Mouse (Mus musculus) midbrain, postnatal 0 days (tissue): ENCODE data around the gene Card14. TPM values are rescaled to one million over a fixed set of nuclear protein-coding genes. Genes with fewer than 3 reads are reported as not detected.

Experiments
- ATAC-seq: fragments of 200-750 bp; cut with Nextera tagmentation; 2 replicates; pipeline ENCODE4 v1.8.0; 2017; ENCODE audit warnings: moderate number of reproducible peaks, mild to moderate bottlenecking, moderate TSS enrichment, moderate library complexity; ENCODE audit not compliant: low FRiP score
- DNase-seq: peaks from one replicate; pipeline ENCODE4 v3.0.0-alpha.2; 2015; ENCODE audit warnings: low spot score
- H3K27ac ChIP-seq: fragments of 300-500 bp; sonication (generic); 2 replicates; pipeline ENCODE4 v1.5.1; 2014; ENCODE audit warnings: low read depth, mild to moderate bottlenecking, low read length, mixed read lengths
- H3K27me3 ChIP-seq: fragments of 300-500 bp; sonication (generic); 2 replicates; pipeline ENCODE4 v1.6.1; 2014; ENCODE audit warnings: low read length, control low read depth, mixed read lengths; ENCODE audit not compliant: insufficient read depth
- H3K36me3 ChIP-seq: fragments of 300-500 bp; sonication (generic); 2 replicates; pipeline ENCODE4 v1.6.1; 2014; ENCODE audit warnings: low read length, control low read depth, mixed read lengths; ENCODE audit not compliant: insufficient read depth
- H3K4me1 ChIP-seq: fragments of 300-500 bp; sonication (generic); 2 replicates; pipeline ENCODE4 v1.6.1; 2014; ENCODE audit warnings: mild to moderate bottlenecking, control low read depth, antibody characterized with exemption, low read length, mixed read lengths; ENCODE audit not compliant: insufficient read depth
- H3K4me2 ChIP-seq: fragments of 300-500 bp; sonication (generic); 2 replicates; pipeline ENCODE4 v1.6.1; 2014; ENCODE audit warnings: low read depth, mild to moderate bottlenecking, low read length, mixed read lengths; ENCODE audit not compliant: poor library complexity, severe bottlenecking
- H3K4me3 ChIP-seq: fragments of 300-500 bp; sonication (generic); 2 replicates; pipeline ENCODE4 v1.5.1; 2014; ENCODE audit warnings: low read depth, mild to moderate bottlenecking, low read length, moderate library complexity
- H3K9ac ChIP-seq: fragments of 300-500 bp; sonication (generic); replicated peaks from 2 replicates; pipeline ENCODE4 v1.6.1; 2014; ENCODE audit warnings: mild to moderate bottlenecking, low read length, moderate library complexity, mixed read lengths; ENCODE audit not compliant: poor library complexity, severe bottlenecking
- H3K9me3 ChIP-seq: fragments of 300-500 bp; sonication (generic); 2 replicates; pipeline ENCODE4 v1.6.1; 2016; ENCODE audit warnings: low read length, control low read depth
- CTCF ChIP-seq: IDR thresholded peaks from 2 replicates; pipeline ENCODE4 v1.5.1; 2016; ENCODE audit warnings: antibody characterized with exemption, mild to moderate bottlenecking
- WGBS: fragments of 180-500 bp; shearing (Covaris S2); extraction: QIAGEN DNeasy Blood & Tissue Kit; methylation state at CpG from one replicate; pipeline ENCODE4 v1.1.7; 2014; 5-methylcytosine and 5-hydroxymethylcytosine counted together
- polyA plus RNA-seq: library from polyadenylated mRNA; unstranded; fragments of >200 nt; fragmentation: Nextera tagmentation; extraction: Ambion mirVana; gene quantifications from 2 replicates; pipeline ENCODE4 v1.2.1, GENCODE M21; 2015
- total RNA-seq: library from RNA; depleted of rRNA; stranded (reverse); fragments of >200 nt; gene quantifications from 2 replicates; pipeline ENCODE4 v1.2.3, GENCODE M21; 2014

The Card14 gene
- total and polyA plus RNA-seq, 2 experiments from 2014 or later = 0.59 to 0.77 TPM

DNA sequence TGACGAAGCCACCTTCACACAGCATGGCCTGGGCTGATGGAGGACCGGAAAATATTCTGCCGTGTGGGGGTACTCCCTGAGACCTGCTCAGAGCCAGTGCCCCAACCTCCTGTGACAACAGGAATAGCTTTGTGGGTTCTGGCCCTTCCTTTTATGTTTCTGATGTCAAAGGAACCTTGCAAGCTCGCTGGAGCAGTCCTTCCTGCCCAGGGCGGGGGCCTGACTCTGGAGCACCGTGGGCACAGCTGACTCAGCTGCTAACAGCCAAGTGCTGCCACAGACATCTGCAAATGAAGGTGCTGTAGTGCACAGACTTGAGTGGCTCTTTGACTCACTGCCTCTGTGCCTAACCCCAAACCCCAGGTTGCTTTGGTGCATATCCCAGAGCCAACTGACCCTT is 37.3 kb downstream of the Card14 start:
- TF ChIP-seq CTCF = no peak
- no peak overlapping the region for H3K9ac ChIP-seq

GRCm38 (mm10) chr11:119347125-119347524 is 39.6 kb downstream of the Card14 start:
- no peak overlapping the region for H3K4me2 ChIP-seq
- no peaks in the 10 kb centered on the region for H3K27me3 ChIP-seq
- WGBS = 84% methylated on average over 4 of the region's 4 CpGs
- no peaks in the 10 kb centered on the region for H3K4me1 ChIP-seq
- H3K9me3 ChIP-seq = no peaks in the 10 kb centered on the region
- H3K36me3 ChIP-seq = no peaks in the 10 kb centered on the region
- no peak overlapping the region for H3K4me3 ChIP-seq
- no peak overlapping the region for H3K27ac ChIP-seq
- no peak for ATAC-seq
- no peak overlapping the region for H3K9ac ChIP-seq
- DNase-seq = no peak
- no peak for TF ChIP-seq CTCF

More for the DNA sequence above, 37.3 kb downstream of the Card14 start:
- ATAC-seq = no peak
- Histone ChIP-seq H3K36me3 (no peaks in the 10 kb centered on the region), H3K27ac (no peak overlapping the region), H3K4me2 (no peak overlapping the region), H3K4me1 (no peaks in the 10 kb centered on the region), H3K9me3 (no peaks in the 10 kb centered on the region), H3K27me3 (no peaks in the 10 kb centered on the region), H3K4me3 (no peak overlapping the region)
- DNase-seq = no peak
- 75% methylated on average over 6 of the region's 6 CpGs for WGBS

DNA sequence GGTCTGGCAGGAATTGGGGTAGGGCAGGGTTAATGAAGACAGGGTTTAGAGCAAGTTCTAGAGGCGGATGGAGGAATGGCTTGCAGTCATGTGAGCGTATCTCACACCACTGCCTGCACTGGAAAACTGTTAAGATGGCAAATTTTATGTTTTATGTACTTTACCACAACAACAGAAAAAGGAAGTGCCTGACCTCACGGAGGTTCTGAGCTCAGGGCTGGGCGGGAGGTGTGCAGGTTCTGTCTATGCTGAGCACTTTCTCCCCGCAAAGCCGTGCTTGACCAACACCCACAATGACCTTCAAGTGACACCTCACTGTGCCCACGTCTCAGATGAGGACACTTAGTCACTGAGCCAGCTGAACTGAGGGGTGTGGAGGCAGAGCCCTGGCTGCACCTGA is 44.5 kb downstream of the Card14 start:
- 81% methylated on average over 7 of the region's 7 CpGs for WGBS
- H3K4me2 ChIP-seq = no peak overlapping the region
- no peaks in the 10 kb centered on the region for H3K9me3 ChIP-seq
- no peaks in the 10 kb centered on the region for H3K27me3 ChIP-seq
- no peak overlapping the region for H3K27ac ChIP-seq
- H3K36me3 ChIP-seq = no peaks in the 10 kb centered on the region
- no peak overlapping the region for H3K9ac ChIP-seq
- TF ChIP-seq CTCF = no peak
- H3K4me1 ChIP-seq = no peaks in the 10 kb centered on the region
- ATAC-seq = no peak
- DNase-seq = no peak
- no peak overlapping the region for H3K4me3 ChIP-seq

DNA sequence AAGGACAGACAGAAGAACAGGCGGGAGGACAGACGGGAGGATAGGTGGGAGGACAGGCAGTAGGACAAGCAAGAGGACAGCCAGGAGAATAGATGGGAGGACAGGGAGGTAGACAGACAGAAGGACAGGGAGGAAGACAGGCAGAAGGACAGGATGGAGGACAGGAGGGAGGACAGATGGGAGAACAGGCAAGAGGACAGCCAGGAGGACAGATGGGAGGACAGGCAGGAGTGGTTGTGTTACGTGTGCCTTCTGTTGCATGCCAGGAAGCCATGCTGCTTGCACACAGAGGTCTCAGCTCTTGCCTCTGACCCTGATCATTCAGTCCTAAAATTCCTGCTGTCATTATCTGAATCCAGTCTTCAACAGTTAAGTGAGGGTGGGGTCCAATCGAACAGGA is 46.4 kb downstream of the Card14 start:
- TF ChIP-seq CTCF = no peak

GRCm38 (mm10) chr11:119354798-119355442 is 47.4 kb downstream of the Card14 start:
- Histone ChIP-seq H3K4me3 (peak overlapping the region; percentile 61), H3K27ac (no peak overlapping the region), H3K36me3 (no peaks in the 10 kb centered on the region), H3K9ac (peak overlapping the region; percentile 50), H3K4me1 (no peaks in the 10 kb centered on the region), H3K9me3 (no peaks in the 10 kb centered on the region), H3K4me2 (peak overlapping the region; percentile 98), H3K27me3 (no peaks in the 10 kb centered on the region)
- ATAC-seq = no peak; the same call in 1 of the 2 replicates
- no peak for DNase-seq
- TF ChIP-seq CTCF = no peak
- 8% methylated on average over 23 of the region's 23 CpGs for WGBS

More for the DNA sequence above, 46.4 kb downstream of the Card14 start:
- DNase-seq (no peak), ATAC-seq (no peak)
- H3K9ac ChIP-seq = no peak overlapping the region
- no peak overlapping the region for H3K4me2 ChIP-seq
- no peaks in the 10 kb centered on the region for H3K9me3 ChIP-seq
- H3K27me3 ChIP-seq = no peaks in the 10 kb centered on the region
- H3K4me3 ChIP-seq = no peak overlapping the region
- WGBS = 88% methylated on average over 4 of the region's 4 CpGs
- no peak overlapping the region for H3K27ac ChIP-seq
- H3K4me1 ChIP-seq = no peaks in the 10 kb centered on the region
- H3K36me3 ChIP-seq = no peaks in the 10 kb centered on the region

GRCm38 (mm10) chr11:119355443-119356385 is 48.1 kb downstream of the Card14 start, which contains the start of the genes Sgsh and Slc26a11:
Sgsh (minus strand) TSS chr11:119355536.
Slc26a11 (plus strand) TSS chr11:119355557.
- DNase-seq = peak; percentile 71
- Histone ChIP-seq H3K4me1 (no peaks in the 10 kb centered on the region), H3K9ac (peak within 1 kb of the TSS; percentile 50), H3K9me3 (no peaks in the 10 kb centered on the region), H3K27me3 (no peaks in the 10 kb centered on the region), H3K27ac (no peak within 1 kb of the TSS), H3K4me3 (peak within 1 kb of the TSS; percentile 61), H3K36me3 (peaks cover 1% of the 10 kb centered on the region; the same call in 1 of the 2 replicates), H3K4me2 (peak within 1 kb of the TSS; percentile 98)
- no peak for TF ChIP-seq CTCF
- ATAC-seq = peak; percentile 88
- 2% methylated on average over 37 of the region's 40 CpGs for WGBS
